Mouse (Mus musculus) cerebellum, adult 11 months (tissue): ENCODE data around the gene Dhx38.
A peak's percentile ranks its signal among the peaks of the same experiment; 100 is the strongest.

ENCODE experiments used
- DNase-seq: peaks from one replicate; pipeline ENCODE4 v3.0.0; 2022

Gene Dhx38

GRCm38 (mm10) chr8:109565498-109566333, at the start of gene Dhx38, which contains the start of gene Txnl4b:
TSS of gene Dhx38 (minus strand) at chr8:109565861.
TSS of gene Txnl4b (plus strand) at chr8:109565892.
- DNase-seq: peak; percentile 99

- no peak for DNase-seq
Measured at GRCm38 (mm10) chr8:109614243-109615210, 48.9 kb upstream of the Dhx38 start, which contains the start of gene Pkd1l3. TSS of gene Pkd1l3 (plus strand) at chr8:109614517.

DNA sequence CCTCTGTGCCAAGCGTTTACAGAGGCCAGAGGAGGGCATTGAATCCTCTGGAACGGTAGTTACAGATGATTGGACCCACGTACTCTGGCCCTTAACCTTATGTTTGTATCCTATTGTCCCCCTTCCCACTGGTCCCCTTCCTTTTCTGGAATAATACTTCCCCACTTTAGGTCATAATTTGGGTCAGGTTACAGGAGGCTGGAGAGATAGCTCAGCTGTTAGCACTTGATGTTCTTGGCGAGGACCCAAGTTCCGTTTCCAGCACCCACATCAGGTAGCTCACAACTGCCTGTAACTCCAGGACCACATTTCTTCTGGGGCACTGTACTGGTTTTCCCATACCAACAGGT, 43.5 kb upstream of the Dhx38 start:
- DNase-seq: peak; percentile 32

DNA sequence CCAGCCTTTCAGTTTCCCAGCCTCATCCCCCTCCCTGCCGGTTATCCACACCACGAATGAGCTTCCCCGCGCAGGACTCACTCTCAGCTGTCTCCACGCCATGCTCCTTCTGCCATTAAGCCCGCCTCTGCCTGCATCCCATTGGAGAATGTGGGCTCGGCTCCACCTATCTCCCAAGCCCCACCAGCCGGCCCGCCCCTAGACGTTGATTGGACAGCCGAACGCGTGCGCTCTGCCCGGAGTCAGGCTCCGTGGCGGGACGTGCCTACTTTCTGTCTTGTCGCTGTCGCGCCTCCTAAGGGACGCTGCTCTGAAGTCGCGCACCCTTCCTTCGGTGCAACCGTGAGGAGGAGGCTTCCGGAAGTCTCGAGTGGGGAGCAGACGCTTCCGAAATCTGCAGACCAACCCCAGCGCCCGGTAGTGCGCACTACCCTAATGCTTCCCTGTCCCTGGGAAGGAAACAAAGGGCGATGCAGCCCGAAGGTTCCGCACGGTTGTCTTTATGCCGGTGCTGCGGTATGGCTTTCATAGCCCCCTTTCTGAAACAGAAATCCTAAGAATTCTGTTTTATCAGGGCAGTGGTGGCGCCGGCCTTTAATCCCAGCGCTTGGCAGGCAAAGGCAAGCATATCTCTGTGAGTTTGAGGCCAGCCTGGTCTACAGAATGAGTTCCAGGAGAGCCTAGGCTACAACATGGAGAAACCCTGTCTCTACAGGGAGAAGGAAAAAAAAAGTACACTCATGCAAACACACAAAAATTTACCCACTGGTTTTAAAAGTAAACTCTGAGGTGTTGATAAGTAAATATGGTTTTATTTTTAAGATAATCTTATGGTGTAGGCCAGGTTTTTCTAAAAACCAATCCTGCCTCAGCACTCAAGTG, 42.9 kb upstream of the Dhx38 start, which contains the start of gene Dhodh:
Dhodh (minus strand) TSS at position 403 of the 882 bp plus-strand sequence.
- peak; percentile 96 for DNase-seq

DNA sequence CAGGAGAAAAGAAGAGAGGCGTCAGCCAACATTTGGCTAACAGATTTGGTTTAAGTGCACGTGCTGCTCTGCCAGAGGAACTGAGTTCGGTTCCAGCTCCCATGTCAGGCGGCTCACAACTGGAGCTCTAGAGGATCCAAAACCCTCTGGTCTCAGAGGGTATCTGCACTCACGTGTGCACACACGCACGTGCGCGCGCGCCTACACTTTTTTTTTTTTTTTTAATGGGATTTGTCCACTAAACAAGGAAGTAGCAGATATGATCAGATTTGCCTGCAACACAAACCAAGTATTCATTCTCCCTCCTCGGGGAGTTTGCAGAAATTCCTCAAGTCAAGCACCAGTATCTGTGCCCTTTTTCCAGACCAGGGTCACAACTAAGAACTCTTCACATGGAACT, 42.0 kb upstream of the Dhx38 start:
- peak; percentile 4 for DNase-seq

- DNase-seq: no peak
Measured at GRCm38 (mm10) chr8:109606725-109607124, 41.1 kb upstream of the Dhx38 start.

GRCm38 (mm10) chr8:109595854-109596253, 30.2 kb upstream of the Dhx38 start:
- DNase-seq: peak; percentile 22

DNA sequence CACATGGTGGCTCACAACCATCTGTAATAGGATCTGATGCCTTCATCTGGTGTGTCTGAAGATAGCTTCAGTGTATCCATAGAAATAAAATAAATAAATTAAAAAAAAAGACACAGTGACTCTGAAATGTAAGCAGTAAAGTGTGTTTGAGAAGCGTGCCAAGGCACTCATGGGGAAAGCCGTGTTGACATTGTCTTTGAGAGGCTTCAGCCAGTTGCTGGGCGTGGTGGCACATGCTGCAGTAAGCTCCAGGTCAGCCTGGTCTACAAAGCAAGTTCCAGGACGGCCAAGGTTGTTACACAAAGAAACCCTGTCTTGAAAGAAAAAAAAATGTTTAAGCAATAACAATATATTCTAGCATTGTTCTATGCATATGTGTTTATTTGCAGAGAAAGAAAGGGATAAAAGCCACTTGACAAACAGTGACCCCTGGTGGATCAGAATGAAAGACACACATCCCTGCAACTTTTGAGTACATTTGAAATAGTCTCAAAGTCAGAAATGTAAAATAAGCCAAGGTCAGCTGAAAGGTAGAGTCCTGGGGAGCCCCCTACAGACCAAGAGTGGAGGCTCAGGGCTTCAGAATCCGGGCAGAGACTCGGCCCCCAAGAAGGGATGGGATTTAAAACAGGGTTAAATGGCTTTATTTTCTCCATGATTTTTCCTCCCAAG, 27.6 kb upstream of the Dhx38 start:
- DNase-seq: no peak

GRCm38 (mm10) chr8:109592164-109592563, 26.5 kb upstream of the Dhx38 start:
- DNase-seq: no peak

DNA sequence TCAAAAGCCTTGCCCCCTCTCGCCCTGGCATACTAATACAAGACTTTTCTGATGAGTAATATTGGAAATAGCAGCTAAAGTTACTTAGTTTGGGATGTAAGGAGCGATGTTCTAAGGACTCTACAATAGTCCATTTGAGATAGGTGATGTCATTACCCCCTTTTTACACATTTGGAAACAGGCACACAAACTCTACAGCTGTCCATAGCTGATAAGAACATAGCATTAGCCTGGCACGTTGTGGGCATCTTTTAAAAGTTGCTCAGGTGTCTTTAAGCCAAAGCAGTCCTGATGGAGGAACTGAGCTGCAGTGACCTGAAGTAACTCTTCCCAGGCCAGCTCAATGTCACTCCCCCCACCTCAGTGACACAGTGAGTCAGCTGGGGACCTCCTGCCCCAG, 25.7 kb upstream of the Dhx38 start:
- no peak for DNase-seq

DNA sequence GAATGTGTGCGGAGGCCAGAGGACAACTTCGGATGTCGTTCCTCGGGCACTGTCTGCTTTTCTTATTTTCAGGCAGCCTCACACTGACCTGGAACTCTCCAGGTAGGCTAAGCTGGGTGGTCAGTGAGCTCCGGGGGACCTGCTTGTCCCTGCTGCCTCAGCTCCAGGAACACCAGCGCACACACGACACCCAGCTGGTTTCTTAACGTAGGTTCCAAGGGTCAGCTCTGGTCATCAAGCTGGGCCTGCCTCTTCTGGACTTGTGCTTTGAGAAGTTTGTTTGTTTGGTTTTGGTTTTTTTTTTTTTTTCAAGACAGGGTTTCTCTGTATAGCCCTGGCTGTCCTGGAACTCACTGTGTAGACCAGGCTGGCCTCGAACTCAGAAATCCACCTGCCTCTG, 25.2 kb upstream of the Dhx38 start:
- DNase-seq: no peak

- no peak for DNase-seq
Measured at GRCm38 (mm10) chr8:109586972-109587504, 21.4 kb upstream of the Dhx38 start.

DNA sequence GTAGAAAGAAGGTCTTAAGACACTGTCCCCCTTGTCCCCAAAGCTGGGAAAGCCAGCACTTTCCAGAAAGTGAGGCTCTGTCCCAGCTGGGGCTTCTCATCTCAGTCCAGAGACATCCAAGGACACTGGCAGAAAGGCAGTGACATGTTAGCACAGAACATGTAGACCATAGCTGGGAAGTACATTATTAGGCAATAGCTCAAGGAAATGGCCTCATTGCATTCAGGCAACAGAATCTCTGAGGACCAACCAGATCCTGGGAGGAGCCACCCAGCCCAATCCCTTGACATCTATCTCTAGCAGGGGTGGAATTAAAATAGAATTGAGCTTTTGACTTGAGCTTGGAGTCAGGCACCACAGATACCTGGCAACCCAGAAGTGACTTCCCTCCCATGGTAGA, 20.0 kb upstream of the Dhx38 start:
- no peak for DNase-seq

- DNase-seq: no peak
Measured at GRCm38 (mm10) chr8:109584830-109585229, 19.2 kb upstream of the Dhx38 start.

DNA sequence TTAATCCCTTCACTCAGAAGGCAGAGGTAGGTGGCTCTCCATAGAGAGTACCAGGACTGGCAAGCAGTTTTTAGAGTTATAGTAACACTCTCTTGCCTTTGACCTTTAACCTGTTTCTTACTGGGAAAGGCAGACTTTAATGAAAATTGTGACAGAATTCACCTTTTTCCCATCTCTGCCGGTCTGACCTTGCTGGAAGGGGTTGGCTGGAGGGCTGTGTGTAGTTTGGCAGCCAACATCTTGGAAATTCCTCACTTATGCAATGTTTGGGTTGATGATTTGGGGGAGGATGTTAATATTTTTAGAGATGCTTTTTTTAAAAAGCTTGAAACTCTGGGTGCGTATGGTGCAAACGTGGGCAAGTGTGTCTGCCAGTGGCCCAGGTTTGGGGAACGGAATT, 18.6 kb upstream of the Dhx38 start:
- DNase-seq: no peak

- DNase-seq: no peak
Measured at GRCm38 (mm10) chr8:109578900-109579301, 13.2 kb upstream of the Dhx38 start, which contains the start of gene Hp. TSS of gene Hp (minus strand) at chr8:109579172.

GRCm38 (mm10) chr8:109576311-109576710, 10.7 kb upstream of the Dhx38 start:
- DNase-seq: no peak

- DNase-seq: no peak
Measured at GRCm38 (mm10) chr8:109571139-109571538, 5.5 kb upstream of the Dhx38 start.

- DNase-seq: no peak
Measured at GRCm38 (mm10) chr8:109564766-109565165, 895 bp downstream of the Dhx38 start.

- no peak for DNase-seq
Measured at GRCm38 (mm10) chr8:109563881-109564280, 1.8 kb downstream of the Dhx38 start.

GRCm38 (mm10) chr8:109551663-109552062, 14.0 kb downstream of the Dhx38 start:
- no peak for DNase-seq

GRCm38 (mm10) chr8:109544049-109544448, 21.6 kb downstream of the Dhx38 start:
- no peak for DNase-seq
